Mouse (Mus musculus): ENCODE results near the gene Ghr. TPM values are rescaled to one million over a fixed set of nuclear protein-coding genes. Genes with fewer than 3 reads are reported as not detected.

Gene Ghr
- total RNA-seq, 2 experiments from 2014 or later, result 9.7 to 11.0 TPM

- DNase-seq (ENCODE audit: low spot score in 2 of 2), result no peak
Observed at GRCm38 (mm10) chr15:3389011-3389410, 194.3 kb downstream of the Ghr start.

DNA sequence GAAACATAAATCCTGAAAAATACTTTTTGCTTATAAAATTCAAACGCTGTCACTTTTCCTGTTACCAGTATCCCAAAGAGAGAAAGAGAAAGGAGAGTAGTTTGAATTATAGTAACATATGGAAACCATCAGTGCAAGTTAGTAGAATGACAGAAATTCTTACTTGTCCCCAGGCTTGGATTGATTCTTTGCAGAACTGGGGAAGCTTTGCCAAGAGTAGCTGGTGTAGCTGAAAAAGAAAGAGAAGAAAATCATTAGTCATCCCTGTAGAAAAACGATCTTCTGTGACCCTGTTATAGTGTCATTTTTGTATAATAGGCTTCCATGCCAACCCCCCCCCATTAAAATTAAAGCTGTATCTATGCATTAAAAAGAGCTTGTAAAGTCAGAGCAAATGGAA lies 194.8 kb downstream of the Ghr start:
- no peak for DNase-seq (ENCODE audit: low spot score in 2 of 2)

- DNase-seq (ENCODE audit: low spot score in 2 of 2), result no peak
Observed at GRCm38 (mm10) chr15:3383788-3384187, 199.5 kb downstream of the Ghr start.

DNA sequence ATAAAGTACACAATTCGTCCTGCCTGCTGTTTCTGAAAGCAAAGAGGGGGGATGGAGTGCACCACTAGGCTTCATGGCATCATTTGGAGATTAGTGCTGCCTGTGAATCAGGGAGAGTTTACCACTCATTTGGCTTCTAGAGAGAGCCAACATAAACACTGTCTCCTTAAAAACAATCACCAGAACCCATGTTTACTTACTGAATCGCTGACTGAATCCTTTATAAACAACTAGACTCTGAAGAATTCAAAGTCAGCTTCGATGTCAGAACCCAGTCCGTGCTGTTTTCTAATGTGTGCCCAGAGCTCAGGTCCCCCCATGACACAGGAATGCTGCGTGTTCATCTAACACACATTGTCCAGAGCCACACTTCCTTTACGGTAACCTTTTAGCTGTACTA lies 201.9 kb downstream of the Ghr start:
- no peak for DNase-seq (ENCODE audit: low spot score in 2 of 2)

DNA sequence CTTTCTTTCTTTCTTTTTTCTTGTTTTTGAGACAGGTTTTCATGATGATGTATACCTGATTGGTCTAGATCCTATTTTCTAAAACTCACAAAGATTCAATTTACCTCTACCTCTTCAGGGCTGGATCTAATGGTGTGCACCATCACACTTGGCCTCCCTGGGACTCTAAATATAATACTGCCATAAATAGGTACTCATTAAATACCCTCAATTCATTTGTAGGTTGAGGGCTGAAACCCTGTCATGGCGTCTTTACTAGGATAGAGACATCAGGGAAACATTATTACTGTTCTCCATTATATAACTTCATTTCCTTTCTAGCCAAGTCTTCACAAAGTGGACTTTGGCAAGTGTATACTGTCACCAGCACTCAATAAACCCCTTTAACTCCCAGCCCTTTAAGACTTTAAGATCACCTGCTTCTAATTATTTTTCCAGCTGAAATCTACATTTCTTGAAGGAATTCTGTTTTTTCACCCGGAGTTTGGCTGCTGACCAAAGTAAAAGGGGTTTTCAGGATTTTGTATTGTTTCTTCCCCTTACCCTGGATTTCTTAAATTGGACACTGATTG lies 214.9 kb downstream of the Ghr start:
- DNase-seq (ENCODE audit: low spot score in 2 of 2), result no peak

DNA sequence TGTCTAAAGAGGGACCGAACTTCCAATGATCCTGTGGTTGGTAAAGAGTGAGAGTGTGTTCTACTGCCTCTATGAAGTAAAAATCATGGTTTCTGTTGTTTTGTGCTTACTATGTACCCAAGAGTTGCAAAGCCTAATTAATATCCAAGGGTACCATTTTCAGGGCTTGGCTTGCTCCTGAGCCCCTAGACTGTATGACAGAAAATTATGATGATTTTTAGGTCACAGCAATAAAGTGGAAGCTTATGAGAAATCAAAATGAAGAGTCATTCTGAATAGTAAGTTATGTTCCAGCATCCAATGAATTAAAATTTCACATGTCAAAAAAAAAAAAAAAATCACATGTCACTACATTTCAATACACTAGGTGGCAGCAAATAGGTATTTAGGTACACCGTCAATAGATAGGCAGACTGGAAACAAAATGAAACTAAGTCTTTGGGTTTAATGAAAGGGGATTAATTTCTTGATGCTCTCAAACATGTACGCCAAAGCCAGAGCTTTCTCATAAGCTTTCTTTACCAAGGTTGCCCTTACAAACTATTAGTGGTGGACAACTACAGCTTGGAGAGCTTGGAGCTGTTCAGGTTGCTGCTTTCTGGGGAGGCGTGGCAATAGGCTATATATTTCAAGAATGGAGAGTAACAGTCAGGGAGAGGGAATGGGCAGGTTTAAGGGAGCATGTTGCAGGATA lies 227.1 kb downstream of the Ghr start:
- peak in 1 of 2 experiments; percentile 13 for DNase-seq (ENCODE audit: low spot score in 2 of 2)

- no peak for DNase-seq (ENCODE audit: low spot score in 2 of 2)
Observed at GRCm38 (mm10) chr15:3353696-3354095, 229.6 kb downstream of the Ghr start.

GRCm38 (mm10) chr15:3349306-3350064 lies 233.8 kb downstream of the Ghr start:
- DNase-seq (ENCODE audit: low spot score in 2 of 2), result no peak

GRCm38 (mm10) chr15:3346682-3347081 lies 236.6 kb downstream of the Ghr start:
- no peak for DNase-seq (ENCODE audit: low spot score in 2 of 2)

GRCm38 (mm10) chr15:3344555-3344954 lies 238.7 kb downstream of the Ghr start:
- DNase-seq (ENCODE audit: low spot score in 2 of 2), result peak; percentile 22 to 58

DNA sequence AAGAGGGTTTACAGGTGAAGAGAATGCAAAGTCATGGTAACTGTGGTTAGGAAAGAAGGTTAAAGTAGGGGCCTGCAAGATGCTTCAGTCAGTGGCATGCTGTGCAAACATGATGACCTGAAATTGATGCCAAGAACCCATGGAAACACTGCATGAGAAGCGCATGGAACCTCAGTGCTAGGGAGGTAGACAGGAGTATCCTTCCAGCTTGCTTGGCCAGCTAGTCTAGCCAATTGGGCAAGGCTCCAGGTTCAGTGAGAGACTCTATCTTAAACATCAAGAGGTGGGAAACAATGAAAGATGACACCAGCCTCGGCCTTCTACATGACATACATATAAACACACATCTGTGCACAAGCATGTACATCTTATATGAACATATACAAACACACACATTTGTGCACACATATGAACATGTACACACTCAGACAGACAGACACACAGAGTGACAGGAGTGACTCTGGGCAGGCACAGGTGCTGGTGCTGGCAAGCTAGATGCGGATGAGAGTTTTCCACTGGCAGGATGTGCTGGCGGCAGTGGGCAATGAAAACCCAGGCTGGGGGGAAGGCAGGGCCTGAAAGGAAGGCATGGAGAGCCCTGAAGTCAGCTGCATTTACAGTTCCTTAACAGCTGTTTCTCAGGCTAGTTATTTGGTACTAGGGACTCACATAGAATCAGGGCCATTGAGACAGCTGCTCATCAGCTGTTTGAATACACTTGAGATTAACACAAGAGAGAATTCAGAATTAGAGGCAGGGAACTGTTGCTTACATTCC lies 241.3 kb downstream of the Ghr start:
- no peak for DNase-seq (ENCODE audit: low spot score in 2 of 2)

DNA sequence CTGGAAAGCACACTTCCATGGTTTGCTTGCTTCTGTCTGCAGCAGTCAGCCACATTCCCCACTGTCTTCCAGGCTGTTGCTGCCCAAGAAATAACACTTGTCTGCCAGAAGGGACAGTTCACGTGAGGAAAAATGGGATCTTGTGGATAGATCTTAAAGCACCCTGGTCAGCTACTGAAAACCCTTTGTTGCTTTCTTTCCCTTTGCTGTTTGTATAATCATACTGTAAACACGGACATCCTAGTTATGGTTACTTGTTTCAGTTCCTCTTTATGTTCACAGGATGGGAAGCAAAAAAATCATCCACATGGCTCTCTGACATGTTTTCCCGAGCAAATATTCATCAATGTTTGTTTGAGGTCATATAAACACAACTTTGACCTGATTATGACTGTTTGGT lies 243.4 kb downstream of the Ghr start:
- DNase-seq (ENCODE audit: low spot score in 2 of 2), result no peak

DNA sequence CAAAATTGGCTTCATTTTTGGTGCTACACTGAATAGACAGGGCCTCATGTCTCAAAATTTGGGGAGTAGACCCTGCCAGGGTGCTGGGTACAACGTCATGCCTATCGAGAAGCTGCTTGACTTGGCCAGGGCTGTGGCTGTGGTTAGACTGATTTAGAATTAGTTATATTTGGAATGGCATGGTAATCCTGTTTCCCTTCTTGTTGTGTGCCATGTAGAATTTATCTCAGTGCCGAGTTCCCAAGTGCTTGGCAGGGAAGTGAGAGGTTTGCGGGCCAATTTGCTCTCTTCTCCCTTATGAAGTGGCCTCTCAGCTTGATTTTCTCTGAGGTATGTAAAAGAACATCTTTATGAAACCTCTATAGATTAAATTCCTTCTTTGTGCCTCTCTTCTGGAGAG lies 250.8 kb downstream of the Ghr start:
- DNase-seq (ENCODE audit: low spot score in 2 of 2), result no peak

DNA sequence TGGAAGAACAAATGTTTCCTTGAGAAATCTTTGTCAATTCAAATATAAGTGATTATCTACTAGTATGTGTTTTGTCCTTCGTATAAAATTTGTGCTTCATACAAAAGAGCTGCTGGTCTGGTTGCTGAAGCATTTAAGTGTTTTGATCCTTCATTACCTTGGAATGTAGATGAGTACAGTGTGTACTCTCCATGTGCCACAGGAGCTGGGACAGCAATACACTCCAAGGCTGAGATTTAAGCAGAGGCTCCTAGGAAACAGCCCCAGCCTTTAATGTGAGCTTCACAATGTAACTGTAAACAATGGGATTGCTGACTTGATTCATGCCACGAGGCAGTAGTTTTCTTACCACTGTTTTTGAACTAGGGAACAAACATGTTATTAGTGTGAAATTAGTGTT lies 251.5 kb downstream of the Ghr start:
- no peak for DNase-seq (ENCODE audit: low spot score in 2 of 2)

GRCm38 (mm10) chr15:3330291-3330690 lies 253.0 kb downstream of the Ghr start:
- no peak for DNase-seq (ENCODE audit: low spot score in 2 of 2)

GRCm38 (mm10) chr15:3323041-3323440 lies 260.3 kb downstream of the Ghr start:
- DNase-seq (ENCODE audit: low spot score in 2 of 2), result no peak

GRCm38 (mm10) chr15:3319929-3320328 lies 263.4 kb downstream of the Ghr start:
- DNase-seq (ENCODE audit: low spot score in 2 of 2), result no peak

DNA sequence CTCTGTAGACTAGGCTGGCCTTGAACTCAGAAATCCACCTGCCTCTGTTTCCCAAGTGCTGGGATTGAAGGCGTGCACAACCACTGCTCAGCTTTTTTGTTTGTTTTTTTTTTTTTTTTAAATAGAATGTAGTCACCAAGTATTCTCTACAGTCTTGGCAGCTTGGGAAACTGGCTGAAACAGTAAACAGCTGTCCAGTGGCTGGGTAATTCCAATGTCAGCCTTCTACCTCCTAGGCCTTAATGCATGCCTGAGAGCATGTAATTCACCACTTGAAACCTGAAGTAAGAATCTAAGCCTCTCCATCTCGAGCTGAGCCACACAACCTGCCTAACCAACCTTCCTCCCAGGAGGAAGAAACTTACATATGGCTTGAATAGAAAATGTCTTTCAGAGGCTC lies 266.7 kb downstream of the Ghr start:
- no peak for DNase-seq (ENCODE audit: low spot score in 2 of 2)

- peak in 1 of 2 experiments; percentile 19 for DNase-seq (ENCODE audit: low spot score in 2 of 2)
Observed at GRCm38 (mm10) chr15:3312937-3313336, 270.4 kb downstream of the Ghr start.

GRCm38 (mm10) chr15:3309856-3310255 lies 273.4 kb downstream of the Ghr start:
- no peak for DNase-seq (ENCODE audit: low spot score in 2 of 2)

- DNase-seq (ENCODE audit: low spot score in 2 of 2), result no peak
Observed at GRCm38 (mm10) chr15:3303426-3303825, 279.9 kb downstream of the Ghr start, which contains the start of gene Ccdc152. Ccdc152 (minus strand) TSS chr15:3303526.
